Mouse (Mus musculus): ENCODE data around the gene Cnnm2.

Cnnm2 gene

GRCm38 (mm10) chr19:46879876-46880275, 118.5 kb downstream of the Cnnm2 start:
- no peak for DNase-seq (ENCODE audit: low read depth, low spot score)

- no peak for DNase-seq (ENCODE audit: low read depth, low spot score)
Observed at GRCm38 (mm10) chr19:46885365-46885764, 124.0 kb downstream of the Cnnm2 start.

GRCm38 (mm10) chr19:46886826-46887225, 125.4 kb downstream of the Cnnm2 start:
- DNase-seq (ENCODE audit: low read depth, low spot score), result no peak

GRCm38 (mm10) chr19:46887811-46888527, 126.6 kb downstream of the Cnnm2 start:
- DNase-seq (ENCODE audit: low read depth, low spot score), result no peak

GRCm38 (mm10) chr19:46889666-46890065, 128.3 kb downstream of the Cnnm2 start:
- DNase-seq (ENCODE audit: low read depth, low spot score), result no peak

- DNase-seq (ENCODE audit: low read depth, low spot score), result no peak
Observed at GRCm38 (mm10) chr19:46890657-46891056, 129.3 kb downstream of the Cnnm2 start.

- DNase-seq (ENCODE audit: low read depth, low spot score), result no peak
Observed at GRCm38 (mm10) chr19:46892856-46893255, 131.5 kb downstream of the Cnnm2 start.

- no peak for DNase-seq (ENCODE audit: low read depth, low spot score)
Observed at GRCm38 (mm10) chr19:46893484-46893883, 132.1 kb downstream of the Cnnm2 start.

- DNase-seq (ENCODE audit: low read depth, low spot score), result no peak
Observed at GRCm38 (mm10) chr19:46897135-46897534, 135.7 kb downstream of the Cnnm2 start.

GRCm38 (mm10) chr19:46898222-46898621, 136.8 kb downstream of the Cnnm2 start:
- DNase-seq (ENCODE audit: low read depth, low spot score), result no peak

- no peak for DNase-seq (ENCODE audit: low read depth, low spot score)
Observed at GRCm38 (mm10) chr19:46899306-46899705, 137.9 kb downstream of the Cnnm2 start.

GRCm38 (mm10) chr19:46899871-46900270, 138.5 kb downstream of the Cnnm2 start:
- DNase-seq (ENCODE audit: low read depth, low spot score), result no peak

- DNase-seq (ENCODE audit: low read depth, low spot score), result no peak
Observed at GRCm38 (mm10) chr19:46900786-46901185, 139.4 kb downstream of the Cnnm2 start.

- no peak for DNase-seq (ENCODE audit: low read depth, low spot score)
Observed at GRCm38 (mm10) chr19:46901323-46901722, 139.9 kb downstream of the Cnnm2 start.

GRCm38 (mm10) chr19:46903379-46903778, 142.0 kb downstream of the Cnnm2 start:
- DNase-seq (ENCODE audit: low read depth, low spot score), result no peak

GRCm38 (mm10) chr19:46904907-46905306, 143.5 kb downstream of the Cnnm2 start:
- no peak for DNase-seq (ENCODE audit: low read depth, low spot score)

GRCm38 (mm10) chr19:46905383-46905782, 144.0 kb downstream of the Cnnm2 start:
- no peak for DNase-seq (ENCODE audit: low read depth, low spot score)

- no peak for DNase-seq (ENCODE audit: low read depth, low spot score)
Observed at GRCm38 (mm10) chr19:46905971-46906370, 144.6 kb downstream of the Cnnm2 start.

- no peak for DNase-seq (ENCODE audit: low read depth, low spot score)
Observed at GRCm38 (mm10) chr19:46908207-46908606, 146.8 kb downstream of the Cnnm2 start.

GRCm38 (mm10) chr19:46908977-46909376, 147.6 kb downstream of the Cnnm2 start:
- DNase-seq (ENCODE audit: low read depth, low spot score), result peak; percentile 64

- no peak for DNase-seq (ENCODE audit: low read depth, low spot score)
Observed at GRCm38 (mm10) chr19:46911492-46911891, 150.1 kb downstream of the Cnnm2 start.

- DNase-seq (ENCODE audit: low read depth, low spot score), result no peak
Observed at GRCm38 (mm10) chr19:46913626-46914025, 152.2 kb downstream of the Cnnm2 start.

GRCm38 (mm10) chr19:46915406-46916080, 154.1 kb downstream of the Cnnm2 start:
- DNase-seq (ENCODE audit: low read depth, low spot score), result no peak

Measured in telencephalon, adult 2 months (tissue).